Mouse (Mus musculus): ENCODE data around the gene Inpp1.

DNA sequence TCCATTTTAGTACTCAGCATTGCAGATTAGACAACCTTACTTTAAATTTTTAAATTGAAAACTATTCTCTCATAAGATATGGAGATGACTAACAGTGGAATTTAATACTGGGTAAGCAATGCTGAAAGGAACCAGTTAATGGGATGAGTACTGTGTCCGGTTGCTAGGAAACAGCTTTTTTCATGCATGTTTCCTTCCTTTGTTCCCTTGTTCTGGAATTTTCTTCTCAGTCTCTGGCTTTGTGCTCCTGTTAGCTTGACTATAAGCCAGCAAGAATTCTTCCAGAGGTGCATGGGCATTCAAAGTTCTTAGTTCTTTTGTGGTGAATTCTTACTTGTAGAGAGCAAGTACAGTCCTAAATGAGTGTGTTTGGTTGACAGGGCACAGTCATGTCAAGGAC is 59.3 kb downstream of the Inpp1 start:
- TF ChIP-seq CTCF (IDR thresholded peaks at IDR 0.05; ENCODE audit: extremely low read depth, insufficient read depth, low read length) = no peak
- TF ChIP-seq POLR2A (IDR thresholded peaks at IDR 0.05; ENCODE audit: extremely low read depth, insufficient read depth, low read length) = no peak

Measured in cortical plate, adult 2 months (tissue).